9 mouse cellular contexts compared by ENCODE assay signal in genomic region chr17:27141971-27142450, GRCm38 (mm10). TPM values are rescaled to one million over a fixed set of nuclear protein-coding genes. Genes with fewer than 3 reads are reported as not detected.
DNase-seq lines count a peak whose midpoint lies in the region; ATAC-seq lines count a peak whose summit lies in the region.
"Had no signal": no experiment of that assay in that cellular context is flagged by ENCODE, and none has a peak within 500 bp of the region (broad histone marks: within the 10 kb centered on the region; RNA-seq: fewer than 3 reads in every experiment).

No protein-coding gene starts in this region.

- H3K4me3 ChIP-seq in neural tube, embryonic 12.5 days, result no peak overlapping the region
- no peak overlapping the region for H3K4me3 ChIP-seq in embryonic facial prominence, embryonic 15.5 days (replicated peaks)
- no peak overlapping the region for H3K4me3 ChIP-seq in stomach, embryonic 14.5 days (ENCODE audit: low read depth, low read length)
- H3K4me3 ChIP-seq: liver, embryonic 13.5 days had no signal

- H3K27me3 ChIP-seq in neural tube, embryonic 12.5 days (replicated peaks), result no peaks in the 10 kb centered on the region
- no peaks in the 10 kb centered on the region; the same call in 1 of the 2 replicates for H3K27me3 ChIP-seq in embryonic facial prominence, embryonic 15.5 days
- no peaks in the 10 kb centered on the region for H3K27me3 ChIP-seq in stomach, embryonic 14.5 days (ENCODE audit: control insufficient read depth, insufficient read depth, low read length)

- 45% methylated on average over 10 of the region's 10 CpGs for WGBS in neural tube, embryonic 12.5 days
- 30% methylated on average over 10 of the region's 10 CpGs for WGBS in embryonic facial prominence, embryonic 15.5 days
- WGBS in stomach, embryonic 14.5 days, result 14% methylated on average over 10 of the region's 10 CpGs

- H3K9me3 ChIP-seq in neural tube, embryonic 12.5 days, result no peaks in the 10 kb centered on the region
- no peaks in the 10 kb centered on the region for H3K9me3 ChIP-seq in embryonic facial prominence, embryonic 15.5 days (replicated peaks)
- no peaks in the 10 kb centered on the region for H3K9me3 ChIP-seq in stomach, embryonic 14.5 days (ENCODE audit: control insufficient read depth, low read depth, low read length)
- H3K9me3 ChIP-seq: liver, embryonic 13.5 days had no signal

- H3K4me2 ChIP-seq in neural tube, embryonic 12.5 days (replicated peaks), result 0 out of 2 replicates have a peak overlapping the region, but pooled peaks have one; percentile 16
- H3K4me2 ChIP-seq in embryonic facial prominence, embryonic 15.5 days (replicated peaks), result no peak overlapping the region
- H3K4me2 ChIP-seq in stomach, embryonic 14.5 days (replicated peaks; ENCODE audit: low read depth, low read length), result peak overlapping the region; percentile 23
- H3K4me2 ChIP-seq: liver, embryonic 13.5 days had no signal

- peaks cover 58% of the 10 kb centered on the region for H3K4me1 ChIP-seq in neural tube, embryonic 12.5 days
- peaks cover 55% of the 10 kb centered on the region for H3K4me1 ChIP-seq in embryonic facial prominence, embryonic 15.5 days
- peaks cover 12% of the 10 kb centered on the region for H3K4me1 ChIP-seq in stomach, embryonic 14.5 days (ENCODE audit: control insufficient read depth, insufficient read depth, low read length)

- DNase-seq in neural tube, embryonic 10.5 days (ENCODE audit: extremely low spot score, low spot score), result no peak
- DNase-seq in kidney, adult 18-20 months, result peak; percentile 46
- DNase-seq in embryo, embryonic 11 days, result no peak
- DNase-seq in thymus, postnatal 0 days (ENCODE audit: low spot score), result no peak
- no peak for DNase-seq in thymus, postnatal 4 days
- DNase-seq: liver, embryonic 13.5 days had no signal

- no peak for ATAC-seq in neural tube, embryonic 12.5 days (ENCODE audit: low FRiP score, low read depth)
- peak; percentile 29; the same call in 1 of the 2 replicates for ATAC-seq in embryonic facial prominence, embryonic 15.5 days (ENCODE audit: insufficient number of reproducible peaks, low FRiP score, low TSS enrichment, low read depth)
- peak; percentile 55 for ATAC-seq in stomach, embryonic 14.5 days (ENCODE audit: insufficient number of reproducible peaks, insufficient read depth, low FRiP score, low read depth)

- no peaks in the 10 kb centered on the region for H3K36me3 ChIP-seq in neural tube, embryonic 12.5 days
- H3K36me3 ChIP-seq in embryonic facial prominence, embryonic 15.5 days, result no peaks in the 10 kb centered on the region
- H3K36me3 ChIP-seq in stomach, embryonic 14.5 days (ENCODE audit: control insufficient read depth, insufficient read depth, low read length), result no peaks in the 10 kb centered on the region
- H3K36me3 ChIP-seq: liver, embryonic 13.5 days had no signal

- no peak overlapping the region for H3K27ac ChIP-seq in neural tube, embryonic 12.5 days
- H3K27ac ChIP-seq in embryonic facial prominence, embryonic 15.5 days (replicated peaks), result peak overlapping the region; percentile 40
- H3K27ac ChIP-seq in stomach, embryonic 14.5 days (ENCODE audit: low read length), result 0 out of 2 replicates have a peak overlapping the region, but pooled peaks have one; percentile 10
- H3K27ac ChIP-seq: liver, embryonic 13.5 days had no signal

- no peak overlapping the region for H3K9ac ChIP-seq in neural tube, embryonic 12.5 days
- H3K9ac ChIP-seq in embryonic facial prominence, embryonic 15.5 days, result no peak overlapping the region
- H3K9ac ChIP-seq in stomach, embryonic 14.5 days (replicated peaks; ENCODE audit: low read depth, low read length), result no peak overlapping the region
- H3K9ac ChIP-seq: liver, embryonic 13.5 days had no signal

RNA-seq across cellular contexts. Expression of gene Uqcc2, which starts 8.3 kb away (rescaled TPM):
- polyA plus RNA-seq in neural tube, embryonic 12.5 days (2016; fragmentation: Nextera tagmentation; extraction: Ambion mirVana), result 307 and 321 TPM in 2 replicates
- 301 and 312 TPM in 2 replicates for polyA plus RNA-seq in embryonic facial prominence, embryonic 15.5 days (2015; fragmentation: Nextera tagmentation; extraction: Ambion mirVana)
- polyA plus RNA-seq in stomach, embryonic 14.5 days (2014; fragmentation: Nextera tagmentation; extraction: Ambion mirVana), result 296 and 362 TPM in 2 replicates
- polyA plus RNA-seq in thymus, postnatal 0 days (2015; fragmentation: Nextera tagmentation; extraction: Ambion mirVana), result 266 and 304 TPM in 2 replicates

RNA-seq across cellular contexts. Expression of gene Ip6k3, which starts 25.6 kb away (rescaled TPM):
- polyA plus RNA-seq in neural tube, embryonic 12.5 days (2016; fragmentation: Nextera tagmentation; extraction: Ambion mirVana), result 0.18 and 0.38 TPM in 2 replicates
- polyA plus RNA-seq in embryonic facial prominence, embryonic 15.5 days (2015; fragmentation: Nextera tagmentation; extraction: Ambion mirVana), result 0.81 and 0.91 TPM in 2 replicates
- 0.13 TPM in 1 of 2 replicates, not detected in the other for polyA plus RNA-seq in stomach, embryonic 14.5 days (2014; fragmentation: Nextera tagmentation; extraction: Ambion mirVana)
- 0.46 and 0.49 TPM in 2 replicates for polyA plus RNA-seq in thymus, postnatal 0 days (2015; fragmentation: Nextera tagmentation; extraction: Ambion mirVana)
